Mouse (Mus musculus): ENCODE data around the gene Klhl41. TPM values are rescaled to one million over a fixed set of nuclear protein-coding genes. Genes with fewer than 3 reads are reported as not detected.
A peak's percentile ranks its signal among the peaks of the same experiment; 100 is the strongest.

Klhl41 gene
- total and polyA plus RNA-seq, 2 experiments from 2014 or later, result 0.05 TPM; not detected in 1

- Histone ChIP-seq H3K36me3 (ENCODE audit: insufficient read depth, low read length) (no peaks in the 10 kb centered on the region), H3K4me1 (ENCODE audit: insufficient read depth, low read length) (peaks cover 5% of the 10 kb centered on the region), H3K4me3 (ENCODE audit: low read length) (peak overlapping the region; percentile 95), H3K27ac (peak overlapping the region; percentile 86), H3K9ac (replicated peaks; ENCODE audit: low read length) (peak overlapping the region; percentile 70), H3K9me3 (ENCODE audit: low read length) (no peaks in the 10 kb centered on the region), H3K4me2 (ENCODE audit: low read depth, low read length) (peak overlapping the region; percentile 74), H3K27me3 (ENCODE audit: insufficient read depth, low read length) (no peaks in the 10 kb centered on the region)
- under 1% methylated on average over 71 of the region's 91 CpGs for WGBS
- ATAC-seq (peak; percentile 98), DNase-seq (ENCODE audit: low spot score) (peak; percentile 98)
- TF ChIP-seq CTCF (IDR thresholded peaks at IDR 0.05; ENCODE audit: low read depth), result no peak
Measured at GRCm38 (mm10) chr2:69722650-69723518, 53.0 kb downstream of the Klhl41 start.

DNA sequence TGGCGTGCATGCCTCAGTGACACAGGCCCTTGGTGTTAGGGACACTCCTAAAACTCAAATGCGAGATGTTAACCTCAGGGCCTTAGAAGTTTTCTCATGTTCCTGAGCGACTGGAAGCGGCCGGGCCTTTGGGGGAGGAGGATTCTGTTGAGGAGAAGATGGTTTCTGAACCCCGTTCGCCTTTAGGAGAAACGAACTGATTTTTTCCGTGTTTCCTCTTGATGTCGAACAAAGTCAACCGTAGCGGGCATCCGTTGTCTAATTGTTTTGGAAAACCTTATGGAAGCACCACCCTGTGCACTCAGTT is 53.6 kb downstream of the Klhl41 start:
- H3K4me1 ChIP-seq (ENCODE audit: insufficient read depth, low read length), result peaks cover 5% of the 10 kb centered on the region
- no peaks in the 10 kb centered on the region for H3K9me3 ChIP-seq (ENCODE audit: low read length)
- H3K4me3 ChIP-seq (ENCODE audit: low read length), result peak overlapping the region; percentile 95
- peak overlapping the region; percentile 70 for H3K9ac ChIP-seq (replicated peaks; ENCODE audit: low read length)
- no peaks in the 10 kb centered on the region for H3K36me3 ChIP-seq (ENCODE audit: insufficient read depth, low read length)
- peak overlapping the region; percentile 74 for H3K4me2 ChIP-seq (ENCODE audit: low read depth, low read length)
- no peak for DNase-seq (ENCODE audit: low spot score)
- H3K27ac ChIP-seq, result peak overlapping the region; percentile 86
- no peak for ATAC-seq
- no peak for TF ChIP-seq CTCF (IDR thresholded peaks at IDR 0.05; ENCODE audit: low read depth)
- WGBS, result 3% methylated on average over 13 of the region's 13 CpGs
- H3K27me3 ChIP-seq (ENCODE audit: insufficient read depth, low read length), result no peaks in the 10 kb centered on the region

Other genes with a start within 250 kb of the Klhl41 start
- gene Lrp2, start 84.1 kb upstream of the Klhl41 start, total RNA-seq (2014; rRNA removed), result 3.9 and 5.4 TPM in 2 replicates
- 0.46 and 0.48 TPM in 2 replicates for gene Lrp2, start 84.1 kb upstream of the Klhl41 start, polyA plus RNA-seq (2015; fragmentation: Nextera tagmentation; extraction: Ambion mirVana)
- gene Bbs5, start 22.9 kb upstream of the Klhl41 start, total RNA-seq (2014; rRNA removed), result 13.3 and 18.3 TPM in 2 replicates
- gene Bbs5, start 22.9 kb upstream of the Klhl41 start, polyA plus RNA-seq (2015; fragmentation: Nextera tagmentation; extraction: Ambion mirVana), result 26.1 and 26.7 TPM in 2 replicates
- gene Fastkd1, start 43.4 kb downstream of the Klhl41 start, total RNA-seq (2014; rRNA removed), result 17.1 and 18.1 TPM in 2 replicates
- gene Fastkd1, start 43.4 kb downstream of the Klhl41 start, polyA plus RNA-seq (2015; fragmentation: Nextera tagmentation; extraction: Ambion mirVana), result 10.8 and 12.3 TPM in 2 replicates
- gene Ppig, start 52.4 kb downstream of the Klhl41 start, total RNA-seq (2014; rRNA removed), result 9.9 and 11.3 TPM in 2 replicates
- gene Ppig, start 52.4 kb downstream of the Klhl41 start, polyA plus RNA-seq (2015; fragmentation: Nextera tagmentation; extraction: Ambion mirVana), result 125 and 139 TPM in 2 replicates
- 0.10 TPM in 1 of 2 replicates, not detected in the other for gene Ccdc173, start 119.5 kb downstream of the Klhl41 start, total RNA-seq (2014; rRNA removed)
- 1.7 and 1.9 TPM in 2 replicates for gene Ccdc173, start 119.5 kb downstream of the Klhl41 start, polyA plus RNA-seq (2015; fragmentation: Nextera tagmentation; extraction: Ambion mirVana)
- gene Phospho2, start 119.5 kb downstream of the Klhl41 start, total RNA-seq (2014; rRNA removed), result 14.3 and 19.8 TPM in 2 replicates
- 27.6 and 29.7 TPM in 2 replicates for gene Phospho2, start 119.5 kb downstream of the Klhl41 start, polyA plus RNA-seq (2015; fragmentation: Nextera tagmentation; extraction: Ambion mirVana)
- gene Klhl23, start 151.8 kb downstream of the Klhl41 start, total RNA-seq (2014; rRNA removed), result 104 and 130 TPM in 2 replicates
- 71.8 and 83.3 TPM in 2 replicates for gene Klhl23, start 151.8 kb downstream of the Klhl41 start, polyA plus RNA-seq (2015; fragmentation: Nextera tagmentation; extraction: Ambion mirVana)
- gene Ssb, start 191.4 kb downstream of the Klhl41 start, total RNA-seq (2014; rRNA removed), result 32.2 and 49.2 TPM in 2 replicates
- gene Ssb, start 191.4 kb downstream of the Klhl41 start, polyA plus RNA-seq (2015; fragmentation: Nextera tagmentation; extraction: Ambion mirVana), result 288 and 322 TPM in 2 replicates
- 10.9 and 14.1 TPM in 2 replicates for gene Mettl5, start 215.5 kb downstream of the Klhl41 start, total RNA-seq (2014; rRNA removed)
- gene Mettl5, start 215.5 kb downstream of the Klhl41 start, polyA plus RNA-seq (2015; fragmentation: Nextera tagmentation; extraction: Ambion mirVana), result 39.4 TPM in 2 replicates
- gene Ubr3, start 227.1 kb downstream of the Klhl41 start, total RNA-seq (2014; rRNA removed), result 32.5 and 35.1 TPM in 2 replicates
- 15.3 and 17.5 TPM in 2 replicates for gene Ubr3, start 227.1 kb downstream of the Klhl41 start, polyA plus RNA-seq (2015; fragmentation: Nextera tagmentation; extraction: Ambion mirVana)